Mouse (Mus musculus): ENCODE results near the gene Mum1. TPM values are rescaled to one million over a fixed set of nuclear protein-coding genes. Genes with fewer than 3 reads are reported as not detected.

The Mum1 gene
- polyA plus RNA-seq, 1 experiment from 2014 or later = 93.4 TPM

Small RNA genes lying within 50 kb of the gene (microRNA-seq; reads per million reads assigned to microRNA genes)
- 0.73 reads per million for gene Mir6911

Other genes with a start within 250 kb of the Mum1 start
- gene Tmem259, start 242.1 kb upstream of the Mum1 start, polyA plus RNA-seq (2016; fragmentation: Nextera tagmentation; extraction: Ambion mirVana) = 24.3 and 25.9 TPM in 2 replicates
- gene Cnn2, start 237.8 kb upstream of the Mum1 start, polyA plus RNA-seq (2016; fragmentation: Nextera tagmentation; extraction: Ambion mirVana) = 311 and 313 TPM in 2 replicates
- 2.6 and 3.9 TPM in 2 replicates for gene Abca7, start 229.9 kb upstream of the Mum1 start, polyA plus RNA-seq (2016; fragmentation: Nextera tagmentation; extraction: Ambion mirVana)
- gene Arhgap45, start 209.8 kb upstream of the Mum1 start, polyA plus RNA-seq (2016; fragmentation: Nextera tagmentation; extraction: Ambion mirVana) = 7.1 and 8.1 TPM in 2 replicates
- gene Polr2e, start 186.6 kb upstream of the Mum1 start, polyA plus RNA-seq (2016; fragmentation: Nextera tagmentation; extraction: Ambion mirVana) = 227 and 245 TPM in 2 replicates
- gene Gpx4, start 179.3 kb upstream of the Mum1 start, polyA plus RNA-seq (2016; fragmentation: Nextera tagmentation; extraction: Ambion mirVana) = 475 and 505 TPM in 2 replicates
- 15.2 and 16.1 TPM in 2 replicates for gene Sbno2, start 120.9 kb upstream of the Mum1 start, polyA plus RNA-seq (2016; fragmentation: Nextera tagmentation; extraction: Ambion mirVana)
- gene Stk11, start 110.6 kb upstream of the Mum1 start, polyA plus RNA-seq (2016; fragmentation: Nextera tagmentation; extraction: Ambion mirVana) = 17.2 and 18.5 TPM in 2 replicates
- gene Atp5d, start 87.8 kb upstream of the Mum1 start, polyA plus RNA-seq (2016; fragmentation: Nextera tagmentation; extraction: Ambion mirVana) = 457 and 481 TPM in 2 replicates
- gene Cbarp, start 85.6 kb upstream of the Mum1 start, polyA plus RNA-seq (2016; fragmentation: Nextera tagmentation; extraction: Ambion mirVana) = 8.4 and 8.5 TPM in 2 replicates
- 33.4 and 35.1 TPM in 2 replicates for gene Midn, start 78.2 kb upstream of the Mum1 start, polyA plus RNA-seq (2016; fragmentation: Nextera tagmentation; extraction: Ambion mirVana)
- gene Cirbp, start 60.4 kb upstream of the Mum1 start, polyA plus RNA-seq (2016; fragmentation: Nextera tagmentation; extraction: Ambion mirVana) = 151 and 159 TPM in 2 replicates
- gene 1600002K03Rik, start 53.5 kb upstream of the Mum1 start, polyA plus RNA-seq (2016; fragmentation: Nextera tagmentation; extraction: Ambion mirVana) = 11.6 and 13.0 TPM in 2 replicates
- 55.8 and 56.9 TPM in 2 replicates for gene Efna2, start 47.0 kb upstream of the Mum1 start, polyA plus RNA-seq (2016; fragmentation: Nextera tagmentation; extraction: Ambion mirVana)
- gene Ndufs7, start 22.7 kb downstream of the Mum1 start, polyA plus RNA-seq (2016; fragmentation: Nextera tagmentation; extraction: Ambion mirVana) = 260 and 269 TPM in 2 replicates
- 33.8 and 38.6 TPM in 2 replicates for gene Gamt, start 34.6 kb downstream of the Mum1 start, polyA plus RNA-seq (2016; fragmentation: Nextera tagmentation; extraction: Ambion mirVana)
- gene Dazap1, start 35.1 kb downstream of the Mum1 start, polyA plus RNA-seq (2016; fragmentation: Nextera tagmentation; extraction: Ambion mirVana) = 70.7 and 71.8 TPM in 2 replicates
- 851 and 902 TPM in 2 replicates for gene Rps15, start 66.0 kb downstream of the Mum1 start, polyA plus RNA-seq (2016; fragmentation: Nextera tagmentation; extraction: Ambion mirVana)
- gene Apc2, start 69.5 kb downstream of the Mum1 start, polyA plus RNA-seq (2016; fragmentation: Nextera tagmentation; extraction: Ambion mirVana) = 18.3 and 21.7 TPM in 2 replicates
- 50.0 and 50.3 TPM in 2 replicates for gene 2310011J03Rik, start 94.1 kb downstream of the Mum1 start, polyA plus RNA-seq (2016; fragmentation: Nextera tagmentation; extraction: Ambion mirVana)
- 4.5 and 5.1 TPM in 2 replicates for gene Pcsk4, start 103.1 kb downstream of the Mum1 start, polyA plus RNA-seq (2016; fragmentation: Nextera tagmentation; extraction: Ambion mirVana)
- gene Reep6, start 103.5 kb downstream of the Mum1 start, polyA plus RNA-seq (2016; fragmentation: Nextera tagmentation; extraction: Ambion mirVana) = 4.2 and 5.7 TPM in 2 replicates
- gene Adamtsl5, start 122.0 kb downstream of the Mum1 start, polyA plus RNA-seq (2016; fragmentation: Nextera tagmentation; extraction: Ambion mirVana) = 1.0 and 2.2 TPM in 2 replicates
- 0.87 and 1.2 TPM in 2 replicates for gene Plk5, start 130.0 kb downstream of the Mum1 start, polyA plus RNA-seq (2016; fragmentation: Nextera tagmentation; extraction: Ambion mirVana)
- 13.1 and 14.9 TPM in 2 replicates for gene Mex3d, start 161.2 kb downstream of the Mum1 start, polyA plus RNA-seq (2016; fragmentation: Nextera tagmentation; extraction: Ambion mirVana)
- 332 and 349 TPM in 2 replicates for gene Mbd3, start 173.1 kb downstream of the Mum1 start, polyA plus RNA-seq (2016; fragmentation: Nextera tagmentation; extraction: Ambion mirVana)
- 403 and 464 TPM in 2 replicates for gene Uqcr11, start 180.4 kb downstream of the Mum1 start, polyA plus RNA-seq (2016; fragmentation: Nextera tagmentation; extraction: Ambion mirVana)
- gene Tcf3, start 207.2 kb downstream of the Mum1 start, polyA plus RNA-seq (2016; fragmentation: Nextera tagmentation; extraction: Ambion mirVana) = 251 and 258 TPM in 2 replicates

Data from embryonic facial prominence, embryonic 12.5 days (tissue).